Mouse (Mus musculus) heart, adult 2 months (tissue): ENCODE data around the gene Rln3. TPM values are rescaled to one million over a fixed set of nuclear protein-coding genes. Genes with fewer than 3 reads are reported as not detected.
A peak's percentile ranks its signal among the peaks of the same experiment; 100 is the strongest.

Source experiments
- DNase-seq, 2 experiments: peaks; one replicate each; pipeline ENCODE4 v3.0.0; 2021
- H3K27ac ChIP-seq: fragments of 200-600 bp; 2 replicates; pipeline ENCODE4 v1.8.1; 2022
- H3K27me3 ChIP-seq: fragments of 200-500 bp; 2 replicates; pipeline ENCODE4 v1.6.1; 2012; ENCODE audit warnings: mild to moderate bottlenecking, low read length, inconsistent platforms, mixed read lengths; ENCODE audit not compliant: control insufficient read depth, insufficient read depth
- H3K36me3 ChIP-seq: fragments of 200-500 bp; 2 replicates; pipeline ENCODE4 v1.6.1; 2012; ENCODE audit warnings: low read length, inconsistent platforms; ENCODE audit not compliant: control insufficient read depth, insufficient read depth
- H3K4me1 ChIP-seq: fragments of 200-500 bp; 2 replicates; pipeline ENCODE4 v1.6.1; 2011; ENCODE audit warnings: low read length; ENCODE audit not compliant: control insufficient read depth, insufficient read depth
- H3K4me3 ChIP-seq: fragments of 200-600 bp; 2 replicates; pipeline ENCODE4 v1.8.1; 2022
- H3K79me2 ChIP-seq: fragments of 200-500 bp; replicated peaks from 2 replicates; pipeline ENCODE4 v1.6.1; 2012; ENCODE audit warnings: mild to moderate bottlenecking, inconsistent platforms, low read length, moderate library complexity, mixed read lengths; ENCODE audit not compliant: control insufficient read depth, insufficient read depth
- H3K9ac ChIP-seq: fragments of 200-500 bp; 2 replicates; pipeline ENCODE4 v1.6.1; 2012; ENCODE audit warnings: low read depth, mild to moderate bottlenecking, control low read depth, inconsistent platforms, low read length, mixed read lengths
- CTCF ChIP-seq: fragments of 200-600 bp; IDR thresholded peaks from 2 replicates; pipeline ENCODE4 v1.8.1; 2022; ENCODE audit warnings: antibody characterized with exemption, mild to moderate bottlenecking, moderate library complexity
- EP300 ChIP-seq: fragments of 200-500 bp; IDR thresholded peaks from 2 replicates; pipeline ENCODE4 v1.6.1; 2011; ENCODE audit warnings: low read depth, low read length, control low read depth; ENCODE audit not compliant: insufficient read depth
- POLR2A ChIP-seq: fragments of 200-500 bp; IDR thresholded peaks from 2 replicates; pipeline ENCODE4 v1.6.1; 2011; ENCODE audit warnings: mild to moderate bottlenecking, low read depth, low read length, control low read depth; ENCODE audit not compliant: insufficient read depth
- WGBS: fragments of 180-500 bp; shearing (Covaris S2); methylation state at CpG from one replicate; pipeline ENCODE4 v1.1.7; 2018; 5-methylcytosine and 5-hydroxymethylcytosine counted together
- intact Hi-C: fragments of 180-260 bp; cut with DNase I; formaldehyde crosslinking; loops from one replicate; pipeline ENCODE4 v1.15.1; 2025
- polyA plus RNA-seq: library from polyadenylated mRNA; depleted of rRNA; stranded (reverse); fragments of >200 nt; gene quantifications from 2 replicates; pipeline ENCODE4 v1.2.3, GENCODE M21; 2012
- total RNA-seq, 2 experiments: library from RNA; stranded (reverse); gene quantifications; 2 replicates each; pipeline ENCODE4 v1.2.3; 2021

Rln3 gene
- total and polyA plus RNA-seq, 3 experiments: not detected

- Histone ChIP-seq H3K79me2 (no peaks in the 10 kb centered on the region), H3K27ac (no peak overlapping the region)
- intact Hi-C loops: loop anchor here (2.0 kb wide), 1 partner anchor 13 kb away; no protein-coding TSS in a partner anchor
Measured at GRCm38 (mm10) chr8:84024171-84024570, 20.6 kb downstream of the Rln3 start.

GRCm38 (mm10) chr8:84023631-84024030, 21.2 kb downstream of the Rln3 start:
- no peaks in the 10 kb centered on the region for H3K79me2 ChIP-seq
- no peak for DNase-seq
- TF ChIP-seq EP300 (no peak), POLR2A (no peak), CTCF (no peak)
- H3K4me1 ChIP-seq: peaks cover 9% of the 10 kb centered on the region
- intact Hi-C loops: loop anchor here (2.0 kb wide), 1 partner anchor 13 kb away; no protein-coding TSS in a partner anchor
- H3K4me3 ChIP-seq: peak overlapping the region; percentile 13; the same call in 1 of the 2 replicates
- peaks cover 4% of the 10 kb centered on the region; the same call in 1 of the 2 replicates for H3K36me3 ChIP-seq
- no peak overlapping the region for H3K9ac ChIP-seq
- peak overlapping the region; percentile 67 for H3K27ac ChIP-seq
- WGBS: 37% methylated on average over 1 of the region's 1 CpGs
- H3K27me3 ChIP-seq: no peaks in the 10 kb centered on the region; the same call in 1 of the 2 replicates

More at GRCm38 (mm10) chr8:84024171-84024570, 20.6 kb downstream of the Rln3 start:
- Histone ChIP-seq H3K9ac (no peak overlapping the region), H3K27me3 (no peaks in the 10 kb centered on the region; the same call in 1 of the 2 replicates), H3K4me1 (peaks cover 9% of the 10 kb centered on the region), H3K36me3 (peaks cover 4% of the 10 kb centered on the region; the same call in 1 of the 2 replicates), H3K4me3 (no peak overlapping the region)
- 28% methylated on average over 10 of the region's 10 CpGs for WGBS
- TF ChIP-seq POLR2A (no peak), EP300 (no peak), CTCF (peak; percentile 72)
- DNase-seq: peak; percentile 43 to 62

- peaks cover 4% of the 10 kb centered on the region; the same call in 1 of the 2 replicates for H3K36me3 ChIP-seq
- no peaks in the 10 kb centered on the region for H3K79me2 ChIP-seq
- 3% methylated on average over 5 of the region's 5 CpGs for WGBS
- intact Hi-C loops: no loop called here
- peak overlapping the region; percentile 67 for H3K27ac ChIP-seq
- no peak overlapping the region for H3K9ac ChIP-seq
- peak overlapping the region; percentile 13; the same call in 1 of the 2 replicates for H3K4me3 ChIP-seq
- H3K4me1 ChIP-seq: peaks cover 9% of the 10 kb centered on the region
- peak; percentile 78 for TF ChIP-seq EP300
- TF ChIP-seq CTCF: no peak
- no peaks in the 10 kb centered on the region; the same call in 1 of the 2 replicates for H3K27me3 ChIP-seq
- peak; percentile 80 to 87 for DNase-seq
Measured at GRCm38 (mm10) chr8:84023085-84023484, 21.7 kb downstream of the Rln3 start.

GRCm38 (mm10) chr8:84021569-84021968, 23.2 kb downstream of the Rln3 start:
- H3K36me3 ChIP-seq: peaks cover 4% of the 10 kb centered on the region; the same call in 1 of the 2 replicates
- DNase-seq: no peak
- H3K27me3 ChIP-seq: no peaks in the 10 kb centered on the region; the same call in 1 of the 2 replicates
- H3K9ac ChIP-seq: no peak overlapping the region
- H3K4me1 ChIP-seq: peaks cover 9% of the 10 kb centered on the region
- no peak overlapping the region for H3K27ac ChIP-seq
- no peaks in the 10 kb centered on the region for H3K79me2 ChIP-seq
- 52% methylated on average over 12 of the region's 12 CpGs for WGBS
- H3K4me3 ChIP-seq: no peak overlapping the region
- TF ChIP-seq CTCF (no peak), EP300 (no peak)
- intact Hi-C loops: no loop called here

GRCm38 (mm10) chr8:84021096-84021495, 23.7 kb downstream of the Rln3 start, which contains the start of gene Palm3:
Palm3 (plus strand) TSS chr8:84021471.
- no peaks in the 10 kb centered on the region; the same call in 1 of the 2 replicates for H3K27me3 ChIP-seq
- no peak for TF ChIP-seq POLR2A
- peaks cover 4% of the 10 kb centered on the region; the same call in 1 of the 2 replicates for H3K36me3 ChIP-seq
- H3K9ac ChIP-seq: no peak within 1 kb of the TSS
- 42% methylated on average over 18 of the region's 18 CpGs for WGBS
- H3K4me1 ChIP-seq: peaks cover 9% of the 10 kb centered on the region
- no peak within 1 kb of the TSS for H3K27ac ChIP-seq
- no peak for DNase-seq
- intact Hi-C loops: no loop called here
- H3K4me3 ChIP-seq: no peak within 1 kb of the TSS
- H3K79me2 ChIP-seq: no peaks in the 10 kb centered on the region

- H3K9ac ChIP-seq: no peak overlapping the region
- H3K27me3 ChIP-seq: no peaks in the 10 kb centered on the region; the same call in 1 of the 2 replicates
- peaks cover 9% of the 10 kb centered on the region for H3K4me1 ChIP-seq
- no peak overlapping the region for H3K27ac ChIP-seq
- intact Hi-C loops: no loop called here
- WGBS: 88% methylated on average over 9 of the region's 9 CpGs
- peaks cover 4% of the 10 kb centered on the region; the same call in 1 of the 2 replicates for H3K36me3 ChIP-seq
- H3K79me2 ChIP-seq: no peaks in the 10 kb centered on the region
- TF ChIP-seq EP300: no peak
- no peak for TF ChIP-seq POLR2A
- no peak for TF ChIP-seq CTCF
- DNase-seq: no peak
- H3K4me3 ChIP-seq: no peak overlapping the region
Measured at GRCm38 (mm10) chr8:84019738-84020137, 25.1 kb downstream of the Rln3 start.
